Mouse (Mus musculus) c-Kit-positive CD71-negative TER-119-negative erythroid progenitor cells, embryonic 14.5 days (primary cell): Measurements from ENCODE around the gene Rpl19.

Experiments
- DNase-seq: peaks from one replicate; pipeline ENCODE4 v3.0.0-alpha.2; 2013; ENCODE audit warnings: low read depth

The Rpl19 gene

GRCm38 (mm10) chr11:97998898-97999608 is 27.5 kb upstream of the Rpl19 start:
- no peak for DNase-seq

- no peak for DNase-seq
Observed at GRCm38 (mm10) chr11:97999748-98000147, 26.8 kb upstream of the Rpl19 start.

- no peak for DNase-seq
Observed at GRCm38 (mm10) chr11:98000378-98001140, 26.0 kb upstream of the Rpl19 start.

DNA sequence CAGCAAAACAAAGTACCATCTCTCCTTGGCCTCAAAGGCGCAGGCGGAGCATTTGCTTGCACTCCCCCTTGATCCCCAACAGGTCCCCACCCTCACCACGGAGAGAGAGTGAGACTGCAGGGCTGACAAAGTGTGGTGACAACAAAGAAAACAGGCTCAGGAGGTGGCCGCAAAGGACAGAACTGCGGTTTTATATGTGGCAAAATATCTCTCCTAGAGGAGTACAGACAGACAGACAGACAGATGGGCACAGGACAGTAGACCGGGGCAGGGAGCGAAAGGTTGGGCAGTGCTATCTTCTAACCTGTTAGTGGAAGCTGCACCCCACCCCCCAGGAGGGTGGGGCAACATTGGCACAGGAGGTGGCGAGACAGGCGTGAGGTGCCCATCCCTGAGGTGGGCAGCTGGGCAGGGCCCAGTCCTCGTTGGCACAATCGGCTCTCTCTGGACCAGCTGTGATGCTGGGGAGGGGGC is 25.1 kb upstream of the Rpl19 start:
- DNase-seq, result no peak

GRCm38 (mm10) chr11:98001986-98002385 is 24.5 kb upstream of the Rpl19 start:
- no peak for DNase-seq

- DNase-seq, result peak; percentile 79
Observed at GRCm38 (mm10) chr11:98002627-98003026, 23.9 kb upstream of the Rpl19 start.

DNA sequence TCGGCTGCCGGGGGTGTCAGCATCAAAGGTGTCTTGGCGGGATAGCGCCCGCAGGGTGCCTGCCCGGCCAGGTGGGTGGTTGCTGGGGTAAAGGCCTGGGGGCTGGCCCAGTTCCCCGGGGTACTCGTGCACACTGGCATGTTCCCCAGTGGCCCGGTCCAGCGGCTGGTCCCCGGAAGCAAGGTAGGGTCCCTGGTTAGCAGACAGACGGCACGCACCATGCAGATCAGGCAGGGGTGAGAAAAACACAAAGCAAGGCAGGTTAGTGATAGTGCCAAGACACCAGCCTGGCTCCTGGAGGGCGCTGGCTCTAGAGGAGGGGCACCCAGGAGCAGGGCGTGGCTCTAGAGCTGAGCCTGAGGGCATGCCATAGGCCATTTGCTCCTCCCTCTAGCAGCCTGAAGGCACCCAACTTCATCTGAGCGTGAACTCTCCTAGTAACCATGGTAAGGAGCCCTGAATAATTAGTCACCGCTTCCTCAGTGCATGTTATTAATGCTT is 23.3 kb upstream of the Rpl19 start:
- no peak for DNase-seq

DNA sequence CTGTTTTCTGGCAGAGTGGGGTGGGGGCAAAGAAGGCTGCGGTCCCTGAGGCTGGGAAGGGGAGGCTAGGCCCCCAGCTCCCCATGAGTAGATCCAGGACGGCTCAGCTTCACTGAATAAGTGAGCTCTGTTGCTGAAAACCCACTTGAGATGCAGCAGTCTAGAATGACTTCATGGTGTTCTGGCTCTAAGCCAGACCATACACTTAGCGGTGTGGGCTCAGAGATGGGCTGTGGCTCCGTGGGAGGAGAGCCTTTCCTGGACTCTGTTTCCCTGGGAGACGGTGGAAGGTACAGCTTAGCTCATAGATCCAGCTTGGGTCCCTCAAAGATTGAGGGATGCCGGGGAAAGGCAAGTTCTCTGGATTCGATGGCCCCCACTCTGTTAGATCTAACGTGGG is 22.3 kb upstream of the Rpl19 start:
- no peak for DNase-seq

DNA sequence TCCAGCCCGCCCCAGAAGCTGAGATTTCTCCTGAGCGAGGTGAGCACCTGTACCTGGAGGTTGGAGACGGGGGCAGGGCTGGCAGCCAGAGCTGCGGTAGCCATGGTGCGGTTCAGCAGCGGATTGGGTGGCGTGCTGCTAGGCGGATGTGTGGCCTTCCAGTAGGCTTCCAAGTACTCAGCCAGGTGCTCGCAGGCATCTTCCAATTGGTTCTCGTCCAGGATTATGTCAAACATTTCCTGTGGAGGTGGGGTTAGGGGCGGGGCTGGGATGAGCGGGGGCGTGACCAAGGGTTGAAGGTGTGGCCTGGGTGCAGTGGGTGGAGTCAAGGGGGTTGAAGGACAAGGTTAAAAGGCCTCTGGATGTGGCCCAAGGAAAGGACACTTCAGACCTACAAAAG is 21.4 kb upstream of the Rpl19 start:
- DNase-seq, result no peak

DNA sequence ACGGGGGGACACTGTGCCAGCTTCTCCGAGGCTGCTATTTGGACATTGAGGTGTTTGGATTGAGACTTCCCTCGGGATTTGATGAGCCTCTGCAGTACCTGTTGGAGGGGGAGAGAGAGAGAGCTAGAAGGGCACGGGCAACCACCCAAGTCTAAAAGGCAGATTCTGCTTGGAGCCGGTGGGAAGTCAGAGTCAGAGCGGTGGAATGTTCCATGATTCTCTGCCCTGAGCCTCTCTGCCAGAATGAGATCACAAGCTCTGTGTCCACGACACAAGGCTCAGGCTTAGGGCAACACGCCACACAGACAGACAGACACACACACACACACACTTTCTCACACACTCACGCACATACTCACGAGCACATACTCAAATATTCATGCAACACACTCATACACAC is 20.8 kb upstream of the Rpl19 start:
- no peak for DNase-seq

DNA sequence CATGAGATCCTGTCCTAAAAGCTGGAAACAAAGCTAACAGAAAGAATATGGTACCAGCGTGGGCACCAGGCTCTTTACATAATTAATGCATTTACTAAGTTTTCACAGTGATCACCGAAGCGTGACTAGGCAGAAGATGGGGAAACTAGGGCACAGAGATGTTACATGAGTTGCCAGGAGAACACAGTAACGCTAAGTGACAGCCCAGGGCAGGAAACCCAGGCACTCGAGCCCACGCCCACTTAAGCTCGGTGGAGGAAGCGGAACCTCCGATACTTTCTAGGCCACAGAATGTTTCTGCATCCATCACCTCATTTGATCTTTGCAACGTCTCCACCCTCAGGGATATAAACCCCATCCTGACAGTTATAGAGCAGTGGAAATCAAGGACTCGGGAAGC is 18.4 kb upstream of the Rpl19 start:
- DNase-seq, result no peak

DNA sequence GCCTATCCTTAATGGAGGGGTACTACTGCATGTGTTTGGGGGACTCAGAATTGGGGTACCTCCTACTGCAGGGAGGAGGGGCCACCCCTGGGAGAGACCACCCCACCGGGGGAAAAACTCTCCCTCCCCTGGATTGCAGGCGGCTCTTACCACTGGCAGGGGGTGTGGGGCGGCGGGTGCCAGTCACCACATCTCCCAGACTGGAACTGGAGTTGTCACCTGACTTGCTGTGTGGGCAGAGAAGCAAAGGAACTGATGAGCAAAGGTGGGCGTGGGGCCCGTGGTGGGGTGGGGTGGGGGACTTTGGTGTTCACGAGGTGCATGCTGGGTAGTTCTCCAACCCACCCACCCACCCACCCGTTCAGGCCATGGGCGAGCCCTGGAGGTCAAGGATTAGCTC is 14.8 kb upstream of the Rpl19 start:
- no peak for DNase-seq

GRCm38 (mm10) chr11:98012831-98013230 is 13.7 kb upstream of the Rpl19 start:
- no peak for DNase-seq

DNA sequence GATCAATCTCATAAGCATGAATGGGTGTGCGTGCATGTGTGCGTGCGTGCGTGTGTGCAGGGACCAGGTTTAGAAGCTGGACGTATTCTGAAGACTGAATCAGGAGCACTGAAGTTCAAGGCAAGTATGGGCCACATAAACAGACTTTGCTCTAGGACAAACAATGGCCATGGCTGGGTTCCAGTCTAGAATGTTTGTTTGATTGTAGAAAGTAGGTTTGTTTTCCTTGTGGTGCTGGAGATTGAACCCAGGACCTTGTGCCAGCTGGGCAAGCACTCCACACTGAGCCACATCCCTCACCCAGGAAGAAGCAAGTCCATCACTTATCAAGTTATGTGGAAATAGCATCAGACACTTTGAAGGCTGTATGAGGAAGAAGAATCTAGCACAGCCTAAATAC is 10.3 kb upstream of the Rpl19 start:
- no peak for DNase-seq

DNA sequence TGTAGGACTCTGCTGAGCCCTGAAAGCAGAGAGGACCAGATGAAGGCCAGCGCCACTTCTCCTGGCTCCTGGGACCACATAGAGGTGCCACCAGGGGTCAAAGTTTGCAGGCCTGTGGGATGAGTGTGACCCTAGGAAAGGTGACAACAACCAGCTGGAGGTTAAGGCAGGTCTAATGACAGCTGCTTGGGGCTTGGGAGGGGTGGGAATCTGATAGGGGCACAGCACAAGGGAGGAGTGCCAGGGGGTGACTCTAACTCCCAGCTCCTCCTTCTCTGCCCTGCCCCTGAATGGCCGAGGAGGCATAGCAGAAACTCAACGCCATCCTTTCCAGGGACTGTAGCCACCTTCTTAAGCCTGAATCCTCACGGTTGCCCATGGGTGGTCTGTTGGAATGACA is 9.7 kb upstream of the Rpl19 start:
- no peak for DNase-seq

DNA sequence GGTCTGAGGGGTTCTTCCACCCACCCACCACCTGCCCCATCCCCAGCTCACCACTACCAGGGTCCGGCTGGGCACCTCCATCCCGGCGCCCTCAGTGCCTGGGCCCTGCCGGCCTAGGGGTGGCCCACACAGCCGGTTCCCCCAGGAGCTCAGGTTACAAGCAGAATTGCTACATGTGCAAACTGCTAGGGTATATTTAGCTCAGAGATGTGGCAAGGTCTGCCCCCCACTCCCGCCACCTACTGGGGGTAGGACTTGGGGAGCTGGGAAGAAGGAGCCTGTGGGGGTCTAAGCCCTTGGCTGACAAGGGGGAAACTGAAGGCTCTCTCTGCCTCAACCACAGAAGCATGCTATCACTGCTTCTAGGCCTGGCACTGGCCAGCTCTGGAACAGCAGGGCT is 8.3 kb upstream of the Rpl19 start:
- no peak for DNase-seq

DNA sequence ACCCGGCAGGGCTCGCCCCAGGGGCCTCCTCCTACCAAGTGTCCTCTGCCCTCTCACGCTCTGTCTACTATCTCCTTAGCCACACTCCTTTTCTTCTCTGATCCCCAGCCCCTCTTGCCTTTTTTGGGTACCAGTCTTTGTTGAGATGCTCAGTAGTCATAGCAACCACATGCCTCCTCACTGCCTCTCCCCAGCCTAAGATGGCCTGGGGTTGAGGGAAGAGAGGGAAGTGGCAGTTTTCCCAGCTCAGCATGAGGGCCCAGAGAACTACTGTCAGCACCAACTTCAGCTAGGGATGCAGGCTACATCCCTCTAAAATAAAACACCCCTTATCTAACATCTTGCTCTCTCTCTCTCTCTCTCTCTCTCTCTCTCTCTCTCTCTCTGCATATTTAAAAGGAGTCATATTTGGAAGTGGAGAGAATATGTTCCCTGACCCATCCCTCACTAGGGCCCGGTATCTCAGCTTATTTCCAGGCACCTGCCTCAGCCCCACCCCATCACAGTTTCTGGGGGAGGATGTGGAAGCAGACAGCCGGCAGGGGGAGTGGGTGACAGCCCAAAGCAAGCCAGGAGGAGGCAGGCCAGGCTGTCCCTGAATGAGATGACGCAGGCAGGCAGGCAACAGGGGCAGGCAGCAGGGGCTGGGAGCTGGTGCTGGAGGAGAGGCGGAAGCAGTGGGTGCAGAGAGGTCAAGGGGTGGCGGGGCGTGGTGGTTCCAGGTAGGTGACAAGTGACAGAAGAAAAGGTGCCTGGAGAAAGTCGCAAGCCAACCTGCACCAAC is 7.5 kb upstream of the Rpl19 start:
- DNase-seq, result no peak

GRCm38 (mm10) chr11:98019883-98020610 is 6.5 kb upstream of the Rpl19 start:
- DNase-seq, result no peak

GRCm38 (mm10) chr11:98020710-98021109 is 5.8 kb upstream of the Rpl19 start:
- DNase-seq, result no peak

- DNase-seq, result no peak
Observed at GRCm38 (mm10) chr11:98021118-98021517, 5.4 kb upstream of the Rpl19 start.

- no peak for DNase-seq
Observed at GRCm38 (mm10) chr11:98021565-98022252, 4.8 kb upstream of the Rpl19 start.

DNA sequence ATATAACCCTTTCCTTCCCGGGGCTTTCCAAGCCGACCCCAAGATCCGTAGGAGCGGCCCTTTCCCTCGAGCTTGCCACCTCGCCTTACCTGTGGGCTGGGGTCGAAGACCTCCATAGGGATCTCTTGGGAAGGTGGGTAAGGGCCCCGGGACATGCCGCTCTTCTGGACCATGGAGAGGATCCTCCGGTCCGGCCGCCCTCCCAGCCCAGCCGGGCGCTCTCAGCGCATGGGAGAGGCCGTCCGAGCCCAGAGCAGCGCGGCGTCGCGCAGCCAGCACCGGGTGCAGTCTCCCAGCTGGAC is 4.3 kb upstream of the Rpl19 start:
- DNase-seq, result no peak
